Mouse (Mus musculus) ES-Bruce4 (cell line): Measurements from ENCODE around the gene Enc1.

Experiments used
- CTCF ChIP-seq: IDR thresholded peaks from one replicate; pipeline ENCODE4 v1.8.1; 2011; ENCODE audit warnings: low read depth, low read length
- POLR2A ChIP-seq: IDR thresholded peaks from one replicate; pipeline ENCODE4 v1.8.1; 2011; ENCODE audit warnings: low read length; ENCODE audit not compliant: insufficient read depth

- TF ChIP-seq CTCF = peak; percentile 25
- no peak for TF ChIP-seq POLR2A
Measured at GRCm38 (mm10) chr13:97239343-97240180, 1.3 kb upstream of the Enc1 start.
